In genomic region chr2:166011422-166011821, GRCm38 (mm10) we compare ENCODE assay signal across 10 mouse cellular contexts. TPM values are rescaled to one million over a fixed set of nuclear protein-coding genes. Genes with fewer than 3 reads are reported as not detected.
DNase-seq lines count a peak whose midpoint lies in the region; ATAC-seq and TF ChIP-seq lines count a peak whose summit lies in the region.
"Had no signal": no experiment of that assay in that cellular context is flagged by ENCODE, and none has a peak within 500 bp of the region (broad histone marks: within the 10 kb centered on the region; RNA-seq: fewer than 3 reads in every experiment).

No protein-coding gene starts in this region.

- no peaks in the 10 kb centered on the region for H3K36me3 ChIP-seq in heart, embryonic 14.5 days (ENCODE audit: control insufficient read depth, insufficient read depth, low read length)
- no peaks in the 10 kb centered on the region for H3K36me3 ChIP-seq in neural tube, embryonic 13.5 days
- no peaks in the 10 kb centered on the region for H3K36me3 ChIP-seq in neural tube, embryonic 15.5 days

- TF ChIP-seq POLR2A in embryonic fibroblast, embryonic 13.5 days (IDR thresholded peaks at IDR 0.05; ENCODE audit: low read depth, low read length) = no peak

- peak overlapping the region; percentile 82 to 87 for H3K27ac ChIP-seq in heart, embryonic 14.5 days (replicated peaks in 1 of 2; ENCODE audit: control insufficient read depth in 1 of 2, insufficient read depth in 1 of 2, low read depth in 2 of 2, low read length in 2 of 2)
- H3K27ac ChIP-seq in neural tube, embryonic 13.5 days (replicated peaks) = peak overlapping the region; percentile 35; the same call in 1 of the 2 replicates
- no peak overlapping the region; the same call in 1 of the 2 replicates for H3K27ac ChIP-seq in neural tube, embryonic 15.5 days (replicated peaks)
- H3K27ac ChIP-seq in embryonic fibroblast, embryonic 13.5 days (ENCODE audit: insufficient read depth, low read length) = peak overlapping the region; percentile 15

- intact Hi-C loops in heart, postnatal 36 days (cut with DNase I) = loop anchor here (2.0 kb wide), 1 partner anchor 19 kb away; no protein-coding TSS in a partner anchor

- no peaks in the 10 kb centered on the region for H3K9me3 ChIP-seq in heart, embryonic 14.5 days (ENCODE audit: control insufficient read depth, low read length)
- H3K9me3 ChIP-seq in neural tube, embryonic 13.5 days = no peaks in the 10 kb centered on the region
- no peaks in the 10 kb centered on the region for H3K9me3 ChIP-seq in neural tube, embryonic 15.5 days (replicated peaks)

- no peak for ATAC-seq in heart, embryonic 14.5 days (ENCODE audit: insufficient number of reproducible peaks, insufficient read depth, low FRiP score, low read depth)
- no peak for ATAC-seq in neural tube, embryonic 13.5 days (ENCODE audit: low read depth)
- ATAC-seq in neural tube, embryonic 15.5 days (ENCODE audit: low FRiP score) = no peak
- no peak for ATAC-seq in monocyte, adult 5-6 weeks (replicated peaks; ENCODE audit: insufficient number of reproducible peaks, low FRiP score, low TSS enrichment, poor library complexity, severe bottlenecking)

- no peak for TF ChIP-seq CTCF in embryonic fibroblast, embryonic 13.5 days (IDR thresholded peaks at IDR 0.05; ENCODE audit: borderline replicate concordance, insufficient read depth, low read length)

- no peak for DNase-seq in heart, postnatal 36 days
- DNase-seq in adrenal gland, adult 2 months = no peak
- DNase-seq in right cerebral cortex, postnatal 10 days (ENCODE audit: low spot score in 2 of 2) = no peak
- DNase-seq: adrenal gland, postnatal 14 days; cerebellum, postnatal 25 days had no signal

- H3K27me3 ChIP-seq in heart, embryonic 14.5 days (ENCODE audit: control insufficient read depth, insufficient read depth, low read length) = no peaks in the 10 kb centered on the region
- no peaks in the 10 kb centered on the region for H3K27me3 ChIP-seq in neural tube, embryonic 13.5 days
- H3K27me3 ChIP-seq in neural tube, embryonic 15.5 days (replicated peaks) = no peaks in the 10 kb centered on the region

- H3K4me3 ChIP-seq in heart, embryonic 14.5 days (ENCODE audit: control insufficient read depth in 1 of 2, insufficient read depth in 1 of 2, low read depth in 1 of 2, low read length in 2 of 2) = no peak overlapping the region
- no peak overlapping the region for H3K4me3 ChIP-seq in neural tube, embryonic 13.5 days
- H3K4me3 ChIP-seq in neural tube, embryonic 15.5 days (replicated peaks) = no peak overlapping the region
- H3K4me3 ChIP-seq in embryonic fibroblast, embryonic 13.5 days (ENCODE audit: insufficient read depth, low read length) = no peak overlapping the region

- peak overlapping the region; percentile 35 for H3K4me2 ChIP-seq in heart, embryonic 14.5 days (ENCODE audit: low read length)
- no peak overlapping the region for H3K4me2 ChIP-seq in neural tube, embryonic 13.5 days
- no peak overlapping the region for H3K4me2 ChIP-seq in neural tube, embryonic 15.5 days

- H3K9ac ChIP-seq in heart, embryonic 14.5 days (ENCODE audit: low read length) = peak overlapping the region; percentile 18; the same call in 1 of the 2 replicates
- H3K9ac ChIP-seq in neural tube, embryonic 13.5 days = no peak overlapping the region
- H3K9ac ChIP-seq in neural tube, embryonic 15.5 days (replicated peaks) = no peak overlapping the region

- WGBS in heart, embryonic 14.5 days = 5% methylated on average over 3 of the region's 3 CpGs
- WGBS in neural tube, embryonic 13.5 days = 79% methylated on average over 3 of the region's 3 CpGs
- WGBS in neural tube, embryonic 15.5 days = 74% methylated on average over 3 of the region's 3 CpGs

- H3K4me1 ChIP-seq in heart, embryonic 14.5 days (ENCODE audit: control insufficient read depth in 2 of 2, insufficient read depth in 2 of 2, low read length in 2 of 2) = peaks cover 22 to 48% of the 10 kb centered on the region in 2 experiments
- peaks cover 23% of the 10 kb centered on the region for H3K4me1 ChIP-seq in neural tube, embryonic 13.5 days (replicated peaks)
- H3K4me1 ChIP-seq in neural tube, embryonic 15.5 days = peaks cover 31% of the 10 kb centered on the region
- H3K4me1 ChIP-seq in embryonic fibroblast, embryonic 13.5 days (ENCODE audit: control insufficient read depth, insufficient read depth, low read length) = no peaks in the 10 kb centered on the region; the same call in 1 of the 2 replicates

RNA-seq across cellular contexts. Expression of gene Ncoa3, which starts 19.0 kb away (rescaled TPM):
- 12.5 and 13.1 TPM in 2 replicates for polyA plus RNA-seq in heart, embryonic 14.5 days (2014; fragmentation: Nextera tagmentation; extraction: Ambion mirVana)
- total RNA-seq in heart, postnatal 36 days (2021) = 10 to 100 TPM; 23.0 to 27.1 TPM
- 12.6 and 14.9 TPM in 2 replicates for polyA plus RNA-seq in neural tube, embryonic 13.5 days (2015; fragmentation: Nextera tagmentation; extraction: Ambion mirVana)
- polyA plus RNA-seq in neural tube, embryonic 15.5 days (2015; fragmentation: Nextera tagmentation; extraction: Ambion mirVana) = 13.3 and 14.6 TPM in 2 replicates
- 21.6 and 27.2 TPM in 2 replicates for polyA plus RNA-seq in embryonic fibroblast, embryonic 13.5 days (2011; ENCODE audit: insufficient read length, low read depth, missing spikeins)
- 10 to 100 TPM; 28.5 to 29.8 TPM for total RNA-seq in adrenal gland, adult 2 months (2021)
- 26.2 and 27.9 TPM in 2 replicates for polyA plus RNA-seq in adrenal gland, adult 2 months (2012; rRNA removed)
- 73.0 to 105 TPM (median 76.8 TPM) in 3 replicates for total RNA-seq in monocyte, adult 5-6 weeks (2017)
